In the genomic region with DNA sequence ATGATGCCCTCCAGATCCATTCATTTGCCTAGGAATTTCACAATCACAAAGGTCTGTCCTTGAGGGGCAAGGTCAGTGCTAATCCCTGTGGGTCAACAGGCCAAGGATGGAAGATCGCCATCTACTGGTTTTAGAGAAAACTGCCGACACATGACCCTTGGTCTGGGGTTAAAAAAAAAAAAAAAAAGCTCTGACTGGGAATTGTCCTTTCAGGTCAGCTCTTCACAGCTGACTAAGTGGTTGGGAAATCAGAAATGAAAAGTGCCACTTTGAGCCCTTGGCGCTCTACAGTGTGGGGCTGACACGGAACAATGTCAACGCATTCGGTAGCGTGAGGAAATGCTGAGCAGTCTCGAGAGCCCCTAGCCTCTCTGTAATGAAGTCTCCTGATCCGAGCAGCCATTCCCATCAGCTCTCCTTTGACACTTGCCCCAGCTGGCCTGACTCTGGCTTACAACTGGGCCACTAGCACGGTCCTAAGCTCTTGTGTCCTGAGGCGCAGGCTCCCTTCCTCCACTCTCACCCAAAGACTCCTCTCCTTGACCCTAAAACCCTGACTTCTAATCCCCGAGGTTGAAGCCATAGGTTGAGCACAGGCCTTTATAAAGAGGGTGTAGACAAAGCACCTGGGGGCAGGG, we compare ENCODE assay signal across 9 mouse cellular contexts.
DNase-seq lines count a peak whose midpoint lies in the region; ATAC-seq and TF ChIP-seq lines count a peak whose summit lies in the region.
"Had no signal": no experiment of that assay in that cellular context is flagged by ENCODE, and none has a peak within 500 bp of the region (broad histone marks: within the 10 kb centered on the region; RNA-seq: fewer than 3 reads in every experiment).

No protein-coding gene starts in this region.

- H3K4me2 ChIP-seq in heart, embryonic 11.5 days = no peak overlapping the region
- H3K4me2 ChIP-seq in lung, embryonic 16.5 days (ENCODE audit: low read depth, low read length) = no peak overlapping the region
- H3K4me2 ChIP-seq: limb, embryonic 13.5 days had no signal

- peaks cover 4 to 23% of the 10 kb centered on the region in 2 experiments; a peak in 3 of 4 replicates for H3K4me1 ChIP-seq in ES-E14 (ENCODE audit: control insufficient read depth in 2 of 2, insufficient read depth in 2 of 2, low read length in 2 of 2, poor library complexity in 1 of 2)
- H3K4me1 ChIP-seq in heart, embryonic 11.5 days (ENCODE audit: control insufficient read depth, insufficient read depth, low read length) = peaks cover 31% of the 10 kb centered on the region
- H3K4me1 ChIP-seq in lung, embryonic 16.5 days (replicated peaks; ENCODE audit: control insufficient read depth, insufficient read depth, low read length) = peaks cover 16% of the 10 kb centered on the region

- no peaks in the 10 kb centered on the region for H3K9me3 ChIP-seq in ES-E14 (ENCODE audit: control insufficient read depth, insufficient read depth, low read depth, low read length)
- H3K9me3 ChIP-seq in heart, embryonic 11.5 days (replicated peaks; ENCODE audit: control insufficient read depth, low read length) = no peaks in the 10 kb centered on the region
- H3K9me3 ChIP-seq in lung, embryonic 16.5 days (ENCODE audit: control insufficient read depth, low read length) = no peaks in the 10 kb centered on the region
- H3K9me3 ChIP-seq: limb, embryonic 13.5 days had no signal

- intact Hi-C loops in gastrocnemius, adult 2 months (cut with DNase I) = loop anchor here (5.0 kb wide), 1 partner anchor 246 kb away; no protein-coding TSS in a partner anchor
- intact Hi-C loops in gastrocnemius, postnatal 36 days (cut with DNase I) = no loop called here
- intact Hi-C loops in gastrocnemius, postnatal 14 days (cut with DNase I; ENCODE audit: low total_unique reads) = no loop called here

- H3K36me3 ChIP-seq in ES-E14 (ENCODE audit: control insufficient read depth, insufficient read depth, low read length, poor library complexity, severe bottlenecking) = no peaks in the 10 kb centered on the region
- H3K36me3 ChIP-seq in heart, embryonic 11.5 days (ENCODE audit: control insufficient read depth, insufficient read depth, low read length) = no peaks in the 10 kb centered on the region
- no peaks in the 10 kb centered on the region for H3K36me3 ChIP-seq in lung, embryonic 16.5 days (ENCODE audit: control insufficient read depth, insufficient read depth, low read length)
- H3K36me3 ChIP-seq: limb, embryonic 13.5 days had no signal

- in situ Hi-C loops in ES-E14 (cut with MboI; ENCODE audit: low sequenced_read_pairs in 2 of 2, unreplicated experiment in 2 of 2) = no loop called here

- DNase-seq in gastrocnemius, adult 2 months = no peak
- DNase-seq in gastrocnemius, postnatal 36 days = no peak
- peak; percentile 84 for DNase-seq in ES-E14 (ENCODE audit: low read depth, low spot score)
- DNase-seq in frontal cortex, adult 2 months (ENCODE audit: extremely low spot score in 1 of 2, low spot score in 1 of 2) = no peak
- DNase-seq in gastrocnemius, postnatal 14 days = no peak
- no peak for DNase-seq in right cerebral cortex, postnatal 14 days

- no peak overlapping the region for H3K4me3 ChIP-seq in gastrocnemius, adult 2 months
- peak overlapping the region in 1 of 2 experiments; percentile 35; a peak in 1 of 4 replicates for H3K4me3 ChIP-seq in ES-E14 (ENCODE audit: insufficient read depth in 1 of 2, low read depth in 1 of 2, low read length in 2 of 2, poor library complexity in 1 of 2, severe bottlenecking in 1 of 2)
- H3K4me3 ChIP-seq in heart, embryonic 11.5 days (ENCODE audit: low read depth, low read length) = no peak overlapping the region
- H3K4me3 ChIP-seq in lung, embryonic 16.5 days (ENCODE audit: low read length) = no peak overlapping the region
- H3K4me3 ChIP-seq: limb, embryonic 13.5 days had no signal

- no peak overlapping the region for H3K9ac ChIP-seq in ES-E14 (ENCODE audit: insufficient read depth, low read depth, low read length, poor library complexity, severe bottlenecking)
- H3K9ac ChIP-seq in heart, embryonic 11.5 days (ENCODE audit: low read depth, low read length) = no peak overlapping the region
- H3K9ac ChIP-seq in lung, embryonic 16.5 days (ENCODE audit: low read length) = no peak overlapping the region
- H3K9ac ChIP-seq: limb, embryonic 13.5 days had no signal

- peak; percentile 63 for TF ChIP-seq CTCF in gastrocnemius, adult 2 months (IDR thresholded peaks at IDR 0.05)

- ATAC-seq in heart, embryonic 11.5 days (replicated peaks; ENCODE audit: insufficient number of reproducible peaks, low FRiP score, low TSS enrichment) = peak; percentile 39
- ATAC-seq in lung, embryonic 16.5 days (ENCODE audit: low read depth) = peak; percentile 65

- no peaks in the 10 kb centered on the region for H3K27me3 ChIP-seq in heart, embryonic 11.5 days (ENCODE audit: control insufficient read depth, insufficient read depth, low read length)
- no peaks in the 10 kb centered on the region for H3K27me3 ChIP-seq in lung, embryonic 16.5 days (ENCODE audit: control insufficient read depth, insufficient read depth, low read depth, low read length)

- peak overlapping the region; percentile 81 for H3K27ac ChIP-seq in gastrocnemius, adult 2 months
- no peak overlapping the region; the same call in 1 of the 2 replicates for H3K27ac ChIP-seq in ES-E14 (ENCODE audit: insufficient read depth, low read depth, low read length, poor library complexity, severe bottlenecking)
- peak overlapping the region; percentile 84 for H3K27ac ChIP-seq in heart, embryonic 11.5 days (ENCODE audit: low read depth, low read length)
- 0 out of 2 replicates have a peak overlapping the region, but pooled peaks have one; percentile 1 for H3K27ac ChIP-seq in lung, embryonic 16.5 days (ENCODE audit: low read length)
- H3K27ac ChIP-seq: limb, embryonic 13.5 days had no signal

- 27% methylated on average over 12 of the region's 12 CpGs for WGBS in heart, embryonic 11.5 days (ENCODE audit: insufficient replicate concordance)
- WGBS in lung, embryonic 16.5 days = 50% methylated on average over 12 of the region's 12 CpGs

TF ChIP-seq in ES-E14, 5 proteins besides CTCF, POLR2A, EP300 and RAD21:
- TF ChIP-seq CHD2 (IDR thresholded peaks at IDR 0.05; ENCODE audit: low read depth, low read length) = no peak
- TF ChIP-seq HCFC1 (IDR thresholded peaks at IDR 0.05; ENCODE audit: borderline replicate concordance, insufficient read depth, low read length) = no peak
- peak; percentile 62; the same call in 1 of the 2 replicates for TF ChIP-seq MAFK (IDR thresholded peaks at IDR 0.05; ENCODE audit: insufficient read depth, low read depth, low read length)
- peak; percentile 99 for TF ChIP-seq ZNF384 (IDR thresholded peaks at IDR 0.05; ENCODE audit: low read depth, low read length)
- peak; percentile 51; the same call in 1 of the 2 replicates for TF ChIP-seq ZC3H11A (IDR thresholded peaks at IDR 0.05; ENCODE audit: borderline replicate concordance, low read depth, low read length)
